Mouse (Mus musculus) adipocyte (in vitro differentiated cells): ENCODE measurements around the gene Pdik1l.

Source experiments
- DNase-seq: peaks from one replicate; pipeline ENCODE4 v3.0.0-alpha.2; 2016; ENCODE audit warnings: low spot score

The Pdik1l gene

DNA sequence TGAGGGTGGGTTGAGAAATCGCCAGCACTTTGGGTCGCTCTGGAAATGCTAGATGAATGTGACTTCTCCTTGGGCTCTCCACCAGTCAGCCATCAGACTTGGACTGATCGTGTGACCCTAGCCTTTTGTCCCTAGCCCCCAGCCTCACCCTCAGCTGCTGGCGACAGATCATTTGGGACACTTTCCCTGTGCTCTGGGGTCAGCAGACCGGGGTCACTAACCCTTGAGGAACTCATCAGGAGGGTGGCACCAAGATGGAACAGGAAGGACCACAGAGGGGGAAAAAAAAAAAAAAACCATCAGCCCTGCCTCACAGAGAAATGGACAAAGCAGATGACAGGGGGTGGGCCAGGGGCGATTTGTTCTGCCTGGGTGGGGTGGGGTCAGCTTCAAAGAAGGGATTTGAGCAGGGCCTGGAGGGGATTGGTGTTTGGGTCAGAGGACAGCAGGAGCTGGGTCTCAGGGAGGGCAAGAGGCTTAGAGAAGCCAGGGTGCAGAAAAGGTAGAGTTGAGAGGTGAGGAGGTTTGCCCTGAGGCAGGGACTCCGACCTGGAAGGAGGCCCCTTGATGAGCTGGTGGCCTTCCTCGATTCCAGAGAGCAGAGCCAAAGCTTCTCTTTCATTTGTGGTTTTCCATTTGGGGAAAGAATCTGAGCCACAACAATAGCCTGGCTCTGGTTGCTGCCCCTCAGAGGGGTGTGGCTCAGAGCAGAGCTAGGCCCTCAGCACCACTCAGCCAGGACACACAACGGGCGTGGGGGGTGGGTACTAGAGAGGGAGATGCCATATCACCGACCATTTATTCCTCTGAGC is 30.3 kb downstream of the Pdik1l start:
- DNase-seq, result no peak

DNA sequence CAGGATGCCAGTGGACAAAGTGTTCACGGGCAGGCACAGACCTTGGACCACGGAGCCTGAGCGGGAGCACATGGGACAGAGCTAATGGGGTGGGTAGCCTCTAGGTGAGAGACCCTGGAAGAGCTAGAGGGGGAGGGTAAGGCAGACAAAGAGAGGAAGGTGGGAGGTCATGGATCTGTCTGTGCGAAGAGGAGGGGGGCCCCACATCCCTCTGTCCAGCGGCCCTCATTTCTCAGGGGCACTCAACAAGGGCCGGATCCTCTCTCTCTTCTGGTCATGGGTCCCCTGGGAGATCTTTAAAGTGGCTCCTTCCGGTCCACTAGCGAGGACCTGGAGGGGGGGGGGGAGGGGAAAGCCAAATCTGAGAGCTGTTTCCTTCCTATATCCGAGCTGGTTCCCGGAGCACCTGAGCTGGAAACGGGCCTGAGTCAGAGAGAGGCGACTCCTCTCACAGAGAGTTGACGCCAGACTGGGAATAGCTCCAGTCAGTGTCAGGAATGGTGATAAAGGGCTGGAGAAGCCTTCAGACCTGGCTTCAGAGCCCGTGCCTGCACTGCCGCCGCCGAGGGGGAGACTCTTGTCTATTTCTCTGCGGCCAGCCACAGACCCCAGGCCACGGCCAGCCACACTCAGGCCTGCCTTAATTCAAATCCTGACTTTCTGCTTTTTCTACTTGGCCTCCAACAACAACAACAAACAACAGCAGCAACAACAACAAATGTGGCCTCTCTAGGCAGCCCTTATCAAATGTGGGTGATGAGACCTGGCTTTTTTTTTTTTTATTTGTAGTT is 31.1 kb downstream of the Pdik1l start:
- no peak for DNase-seq

DNA sequence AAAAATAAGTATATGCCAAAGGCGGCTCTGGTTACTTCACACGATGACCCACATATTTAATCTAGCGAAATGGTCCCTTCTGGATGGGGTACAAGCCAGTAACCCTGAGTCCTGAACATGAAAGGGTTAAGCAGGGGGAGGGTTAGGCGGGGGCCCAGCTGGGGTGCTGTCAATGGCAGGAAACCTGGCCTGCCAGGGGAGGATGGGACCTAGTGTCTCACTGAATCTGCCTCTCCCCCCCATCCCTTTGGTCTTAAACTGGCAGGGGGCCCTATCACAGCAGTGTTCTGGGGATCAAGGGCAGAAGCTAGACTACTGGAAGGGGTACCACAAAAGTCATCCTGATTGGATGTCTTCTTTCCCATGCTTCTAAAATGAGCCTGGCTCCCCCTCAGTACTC is 31.8 kb downstream of the Pdik1l start:
- no peak for DNase-seq

DNA sequence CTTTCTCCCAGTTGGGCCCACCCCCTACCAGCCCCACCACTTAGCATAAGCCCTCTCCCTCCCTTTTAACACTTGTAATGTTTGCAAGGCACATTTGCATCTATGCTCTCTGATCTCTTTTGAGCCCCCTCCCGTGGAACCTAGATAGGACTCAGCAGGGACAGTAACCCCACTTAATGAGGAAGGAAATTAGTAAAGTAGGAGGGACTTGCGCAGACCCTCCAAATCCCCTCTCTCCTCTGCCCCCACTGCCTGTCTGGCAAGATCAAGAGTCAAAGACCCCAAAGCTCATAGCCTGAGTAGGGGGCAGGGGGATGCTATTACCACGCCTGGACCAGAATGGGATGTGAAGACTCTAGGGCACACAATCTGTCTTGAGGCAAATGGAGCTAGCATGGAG is 32.9 kb downstream of the Pdik1l start:
- no peak for DNase-seq

DNA sequence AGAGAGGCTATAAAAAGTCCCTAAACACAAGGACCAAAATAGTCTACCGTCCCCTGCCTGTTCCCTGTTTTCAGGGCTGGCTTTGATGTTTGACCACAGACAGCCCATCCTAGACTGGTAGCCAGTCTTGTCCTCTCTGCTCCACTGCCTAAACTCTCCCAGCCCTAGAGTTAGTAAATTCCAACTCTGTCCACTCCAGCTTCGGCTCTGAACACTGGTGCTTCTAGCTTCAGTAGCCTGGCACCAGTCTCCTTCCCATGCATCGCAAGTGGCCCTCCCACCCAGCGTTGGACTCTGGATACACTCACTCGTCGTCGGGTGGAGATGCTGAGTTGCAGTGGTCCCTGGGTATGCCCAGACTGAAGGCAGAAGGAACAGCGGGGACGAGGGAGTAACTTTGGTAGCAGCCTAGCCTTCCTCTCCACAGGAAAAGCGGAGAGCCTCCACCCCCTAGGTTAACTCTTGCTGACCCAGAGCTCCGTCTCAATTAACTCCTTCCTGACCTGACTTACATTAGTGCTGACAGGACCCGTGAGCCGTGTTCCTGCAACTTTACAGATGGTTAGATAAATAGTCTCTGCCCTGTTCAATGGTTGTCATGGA is 33.9 kb downstream of the Pdik1l start, which contains the start of gene Grrp1:
Gene Grrp1, minus strand, starts transcription at position 385 of the 603 bp plus-strand sequence.
- no peak for DNase-seq

DNA sequence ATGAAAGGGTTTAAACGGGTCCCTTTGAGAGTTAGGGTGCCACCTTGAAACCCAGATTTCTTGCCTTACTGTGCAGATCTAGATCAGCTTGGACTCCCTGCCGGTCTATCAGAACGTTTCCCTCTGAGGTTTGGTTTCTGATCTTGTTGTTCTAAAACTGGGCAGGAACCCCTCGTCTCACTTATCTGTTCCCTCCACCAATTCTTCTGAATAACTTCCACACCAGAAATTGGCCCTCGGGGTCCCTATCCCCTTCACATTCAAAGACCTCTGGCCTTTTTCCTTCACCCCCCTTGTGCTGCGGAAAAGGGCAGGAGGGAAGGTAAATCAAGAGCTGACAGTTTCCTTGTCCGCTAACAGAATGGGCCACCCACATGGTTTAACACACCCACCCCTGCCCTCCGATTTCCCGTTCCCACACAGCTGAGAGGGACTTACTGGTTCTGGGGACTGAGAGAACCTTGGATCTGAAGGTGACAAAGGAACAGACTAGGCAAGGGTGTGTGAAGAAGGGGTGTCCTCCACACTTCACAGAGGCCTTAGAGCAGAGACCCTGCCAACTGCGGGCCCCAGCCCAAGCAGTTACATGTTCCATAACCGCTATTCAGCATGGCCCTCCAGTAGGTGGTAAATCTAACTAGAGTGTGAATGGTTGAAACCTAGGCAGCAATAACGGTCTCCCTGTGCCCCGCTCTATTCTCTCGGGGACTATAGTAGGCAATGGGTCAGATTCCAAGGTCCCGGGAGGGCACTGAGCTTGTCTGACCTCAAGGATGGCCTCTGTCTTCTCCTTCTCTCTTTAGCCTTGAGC is 34.6 kb downstream of the Pdik1l start:
- no peak for DNase-seq

DNA sequence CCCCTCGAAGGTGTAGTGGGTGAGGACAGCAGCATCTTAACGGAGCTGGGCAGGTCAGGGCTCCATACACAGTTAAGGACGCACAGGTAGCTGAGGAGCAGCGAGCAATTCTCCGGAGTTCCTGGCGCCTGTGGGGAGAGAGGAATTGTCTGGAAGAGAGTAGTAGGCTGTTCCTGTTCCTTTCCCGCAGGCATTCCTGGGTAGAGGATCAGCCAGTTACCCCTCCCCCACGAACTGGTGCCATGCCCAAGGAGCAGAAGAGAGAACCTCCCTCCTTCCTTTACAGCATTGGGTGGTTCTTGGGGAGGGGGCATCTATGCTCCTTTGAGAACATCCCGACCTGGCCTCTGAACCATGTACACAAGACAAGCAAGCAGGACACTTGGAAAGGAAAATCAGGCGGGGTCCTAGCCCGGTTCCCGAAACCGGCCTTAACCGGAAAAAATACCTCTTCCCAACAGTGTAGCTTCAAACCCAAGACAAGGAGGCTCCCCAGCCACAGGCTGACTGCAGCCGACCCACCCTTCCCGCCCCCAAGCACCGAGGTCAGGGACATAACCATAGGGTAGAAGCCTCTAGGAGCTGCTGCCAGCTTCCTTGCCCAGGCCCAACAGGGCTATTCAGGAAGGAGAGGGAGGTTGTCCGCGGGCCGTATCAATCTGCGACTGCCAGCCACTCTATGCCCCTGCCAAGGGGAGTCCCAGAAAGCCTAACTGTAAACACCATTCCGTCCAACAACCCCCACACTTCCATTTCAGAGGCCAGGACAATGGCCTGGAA is 35.4 kb downstream of the Pdik1l start:
- no peak for DNase-seq

DNA sequence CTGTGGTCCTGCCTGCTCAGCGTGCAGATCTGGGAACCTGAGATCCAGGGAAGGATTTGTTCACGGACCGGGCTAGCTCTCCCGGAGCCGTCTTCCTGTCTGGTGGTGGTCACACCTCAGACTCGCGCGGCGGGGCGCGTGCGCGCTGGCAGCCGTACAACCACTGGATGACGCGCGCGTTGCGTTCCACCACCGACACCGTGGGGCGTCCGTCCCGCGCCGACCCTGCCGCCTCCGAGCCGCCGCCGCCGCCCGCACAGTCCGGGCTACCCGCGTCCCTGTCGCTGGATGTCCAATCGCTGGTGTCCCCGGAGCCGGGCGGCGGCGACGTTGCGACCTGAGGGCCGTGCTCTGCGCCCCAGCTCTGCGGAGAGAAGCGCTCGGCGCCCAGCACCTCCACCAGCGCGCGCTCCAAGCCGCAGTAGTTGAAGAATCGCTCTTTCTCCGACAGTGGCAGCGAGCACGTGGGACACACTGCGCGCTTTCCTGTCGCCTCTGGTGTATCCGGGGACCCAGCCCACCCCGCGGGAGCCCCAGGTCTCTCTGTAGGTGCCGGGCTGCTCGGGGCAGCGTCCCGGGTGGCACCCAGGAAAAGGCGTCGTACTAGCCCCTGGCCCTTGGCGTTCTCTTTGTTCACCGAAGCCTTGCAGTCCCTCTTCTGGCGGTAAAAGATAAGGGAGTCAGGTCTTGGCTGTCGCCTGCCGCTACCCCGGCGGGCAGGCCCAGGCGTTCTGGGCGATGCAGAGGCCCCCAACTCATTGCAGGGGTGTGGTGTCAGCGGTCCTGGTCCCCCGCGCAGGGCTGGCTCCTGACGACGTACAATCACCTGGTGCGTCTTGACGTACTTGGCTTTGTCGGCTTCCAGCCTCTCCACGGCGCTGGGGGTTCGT is 36.2 kb downstream of the Pdik1l start:
- DNase-seq, result no peak

DNA sequence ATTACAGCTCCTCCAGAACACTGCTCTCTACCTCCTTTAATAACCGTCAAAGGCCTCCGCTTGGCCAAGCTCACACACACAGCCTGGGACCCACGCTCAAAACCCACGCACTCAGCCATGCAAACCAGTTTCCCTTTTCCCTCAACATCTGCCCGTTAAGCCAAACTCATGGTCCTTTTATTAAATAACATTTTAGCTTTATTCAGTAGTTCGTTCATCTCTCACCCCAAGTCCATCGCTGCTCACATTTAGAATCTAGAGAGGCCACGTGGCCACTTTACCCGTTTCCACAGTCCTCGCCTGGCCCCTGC is 36.8 kb downstream of the Pdik1l start:
- DNase-seq, result no peak

DNA sequence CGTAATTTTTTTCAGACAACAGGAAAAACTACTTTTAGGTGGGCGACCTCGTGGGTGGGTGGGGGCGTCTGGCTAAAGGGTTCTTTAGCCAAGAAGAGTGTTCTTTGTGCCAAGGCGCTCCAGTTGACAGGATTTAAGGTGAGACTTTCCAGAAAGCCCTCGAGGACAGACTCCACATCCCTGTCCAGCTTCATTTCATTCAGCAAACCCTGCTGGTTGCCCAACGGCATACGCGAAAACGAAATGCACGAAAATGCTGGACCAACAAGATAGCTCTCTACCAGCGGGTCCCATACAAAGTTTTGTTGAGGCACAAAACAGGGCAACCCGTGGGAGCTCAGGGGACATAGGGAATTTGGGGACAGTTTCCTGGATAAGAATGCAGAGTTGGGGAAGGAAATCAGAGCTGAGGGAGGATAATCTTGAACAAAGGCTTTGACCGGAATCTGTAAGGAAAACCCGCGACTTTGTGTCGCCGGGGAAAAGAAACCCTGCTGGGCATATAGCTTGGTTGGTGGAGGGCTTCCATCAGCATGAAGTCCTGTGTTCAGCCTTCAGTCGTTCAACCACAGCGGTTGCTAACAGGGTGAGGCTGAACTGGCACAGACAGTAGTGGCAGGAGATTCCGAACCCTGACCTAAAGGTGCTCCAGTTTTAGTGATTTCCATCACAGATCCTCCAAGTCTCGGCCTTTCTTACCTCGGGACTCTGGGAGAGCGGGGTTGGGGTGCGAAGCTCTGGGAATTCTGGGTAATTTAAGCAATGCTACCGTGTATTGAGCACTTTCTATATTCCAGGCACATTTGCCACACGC is 37.4 kb downstream of the Pdik1l start:
- DNase-seq, result no peak

DNA sequence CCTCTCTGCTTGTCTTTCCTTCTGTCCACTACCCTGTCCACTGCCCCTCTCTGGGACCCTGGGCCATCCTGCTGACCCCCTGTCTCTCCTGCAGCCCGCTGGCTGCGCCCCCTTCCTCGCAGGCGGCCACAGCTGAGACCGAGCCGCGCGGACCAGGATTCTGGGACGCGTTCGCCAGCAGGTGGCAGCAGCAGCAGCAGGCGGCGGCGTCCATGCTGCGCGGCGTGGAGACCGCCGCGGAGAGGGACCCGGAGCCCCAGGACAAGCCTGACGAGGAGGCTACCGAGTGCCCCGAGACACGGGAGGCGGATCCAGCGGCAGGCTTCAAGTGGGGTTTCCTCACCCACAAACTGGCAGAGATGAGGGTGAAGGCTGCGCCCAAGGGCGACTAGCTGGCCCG is 38.0 kb downstream of the Pdik1l start:
- no peak for DNase-seq

DNA sequence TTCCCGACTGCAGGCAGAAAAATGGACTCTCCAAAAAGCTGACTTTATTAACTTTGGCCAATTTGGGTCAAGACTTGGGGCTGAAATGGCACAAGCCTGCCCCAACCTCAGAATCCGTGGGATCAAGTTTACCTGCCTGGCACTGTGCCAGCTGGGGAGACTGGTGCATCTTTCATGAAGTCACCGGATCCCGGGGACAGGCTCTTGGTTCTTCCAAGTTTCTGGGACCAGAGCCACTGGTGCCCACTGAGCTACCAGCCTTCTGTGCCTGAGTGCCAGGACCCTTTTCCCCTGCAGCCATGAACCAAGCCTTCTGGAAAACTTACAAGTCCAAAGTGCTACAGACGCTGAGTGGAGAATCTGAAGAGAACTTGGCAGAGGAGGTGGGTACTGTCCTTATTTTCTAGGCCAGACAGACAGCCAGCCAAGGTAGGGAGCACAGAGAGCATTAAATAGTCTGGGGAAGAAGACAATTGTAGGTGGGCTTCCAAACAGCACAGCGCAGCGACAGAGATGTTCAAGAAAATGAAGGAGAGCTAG is 40.9 kb downstream of the Pdik1l start, which contains the start of gene Gm30191:
Gene Gm30191, plus strand, starts transcription at position 217 of the 540 bp plus-strand sequence.
- DNase-seq, result no peak

DNA sequence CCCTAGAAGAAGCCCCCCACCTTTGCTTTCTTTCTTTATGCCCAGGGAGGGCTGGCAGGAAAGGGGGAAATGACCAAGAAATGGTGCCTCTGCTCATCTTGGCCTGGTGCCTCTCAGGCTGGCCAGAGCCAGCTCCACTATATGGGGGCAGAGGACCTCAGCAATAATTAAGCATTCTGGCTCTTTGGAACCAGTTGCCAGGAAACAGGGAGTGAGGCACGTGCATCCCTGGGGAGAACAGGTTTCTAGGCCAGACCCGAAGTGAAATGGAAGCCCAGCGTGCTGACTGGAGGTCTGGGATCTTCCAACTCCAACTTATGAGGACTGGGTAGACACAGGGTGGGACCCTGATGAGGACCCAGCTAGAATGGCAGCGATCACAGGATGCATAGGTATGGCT is 41.4 kb downstream of the Pdik1l start:
- no peak for DNase-seq

DNA sequence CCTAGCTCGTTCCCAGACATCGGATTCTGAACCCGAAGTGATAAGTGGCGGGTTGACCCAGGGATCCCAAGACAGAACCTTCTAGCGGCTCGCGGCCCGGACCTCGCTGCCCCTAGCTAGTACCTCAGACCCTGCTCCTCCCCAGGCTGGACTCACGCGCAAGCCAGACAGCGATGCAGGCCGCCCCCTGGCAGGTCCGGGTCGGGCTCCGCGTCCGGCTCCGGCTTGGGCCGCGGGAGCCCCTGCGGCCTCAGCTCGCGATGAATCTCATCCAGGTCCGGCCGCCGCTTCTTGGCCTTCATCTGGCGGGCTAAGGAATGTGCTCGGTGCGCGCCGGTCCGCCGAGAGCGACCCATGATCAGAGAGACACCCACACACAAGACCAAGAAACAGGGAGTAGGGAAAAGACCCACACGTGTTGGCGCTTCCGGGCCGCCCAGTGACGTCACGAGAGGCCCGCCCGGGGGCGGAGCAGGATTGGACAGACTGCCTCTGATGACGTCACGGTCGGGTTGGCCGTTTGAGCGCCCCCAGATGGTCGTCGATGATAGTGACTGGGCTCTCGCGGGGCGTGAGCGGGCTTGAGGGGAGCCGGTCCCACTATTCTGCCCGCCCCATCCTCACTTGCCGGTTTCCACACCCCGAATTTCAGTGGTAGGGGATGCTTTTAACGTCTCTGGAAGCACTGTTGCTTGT is 42.4 kb downstream of the Pdik1l start, which contains the start of gene Zfp593:
Gene Zfp593, minus strand, starts transcription at position 445 of the 696 bp plus-strand sequence.
- DNase-seq, result peak; percentile 89

DNA sequence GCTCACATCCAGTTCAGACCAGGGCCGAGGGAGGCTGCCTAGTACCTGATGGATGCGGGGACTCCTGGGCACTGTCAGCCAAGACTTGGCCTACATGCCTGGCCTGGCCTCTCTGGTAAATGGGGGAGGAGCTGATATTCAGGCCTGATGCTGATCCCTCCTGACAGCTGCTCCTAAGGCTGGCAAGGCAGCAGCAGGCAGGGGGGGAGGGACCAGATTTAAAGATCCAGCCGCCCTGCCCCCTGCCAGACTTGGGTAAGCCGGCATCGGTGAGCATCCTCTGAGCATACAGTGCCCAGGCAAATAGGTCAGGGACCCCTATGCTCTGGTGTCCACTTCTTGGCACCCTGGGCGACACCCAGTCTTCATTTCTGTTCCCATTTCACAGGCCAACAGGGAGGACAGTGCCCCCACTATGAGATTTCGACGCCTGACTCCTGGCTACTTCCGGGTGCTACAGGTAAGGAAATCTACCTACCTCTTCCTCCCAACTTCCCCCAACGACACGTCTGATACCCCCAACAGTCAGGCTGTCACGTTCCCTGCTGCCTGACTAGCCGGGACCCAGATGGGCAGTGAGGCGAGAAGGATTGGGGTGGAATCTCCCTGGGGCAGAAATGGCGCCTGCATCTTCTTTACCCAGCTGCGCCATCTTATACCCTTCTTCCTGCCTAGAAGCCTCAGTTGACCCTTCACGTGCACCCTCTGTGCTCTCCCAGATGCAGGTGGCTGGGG is 44.0 kb downstream of the Pdik1l start, which contains the start of gene E130218I03Rik:
Gene E130218I03Rik, plus strand, starts transcription at position 147 of the 735 bp plus-strand sequence.
- no peak for DNase-seq

DNA sequence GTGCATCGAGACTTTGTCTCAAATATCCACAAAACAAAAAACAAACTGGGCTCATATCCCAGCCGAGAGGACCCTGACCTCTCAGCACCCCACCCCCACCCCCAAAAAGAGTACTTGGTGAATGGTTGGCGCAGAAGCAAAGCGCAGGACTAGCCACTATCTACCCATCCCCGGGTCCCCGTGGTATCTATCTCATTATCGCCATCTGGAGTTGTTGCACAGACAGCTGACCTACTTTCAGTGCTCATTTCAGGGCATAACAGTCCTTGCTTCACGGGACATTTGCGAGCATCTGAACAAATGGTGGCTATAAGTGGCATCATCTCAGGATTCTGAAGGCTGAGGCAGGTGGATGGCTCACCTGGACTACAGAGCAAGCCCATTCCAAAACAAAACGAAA is 49.0 kb downstream of the Pdik1l start:
- no peak for DNase-seq

DNA sequence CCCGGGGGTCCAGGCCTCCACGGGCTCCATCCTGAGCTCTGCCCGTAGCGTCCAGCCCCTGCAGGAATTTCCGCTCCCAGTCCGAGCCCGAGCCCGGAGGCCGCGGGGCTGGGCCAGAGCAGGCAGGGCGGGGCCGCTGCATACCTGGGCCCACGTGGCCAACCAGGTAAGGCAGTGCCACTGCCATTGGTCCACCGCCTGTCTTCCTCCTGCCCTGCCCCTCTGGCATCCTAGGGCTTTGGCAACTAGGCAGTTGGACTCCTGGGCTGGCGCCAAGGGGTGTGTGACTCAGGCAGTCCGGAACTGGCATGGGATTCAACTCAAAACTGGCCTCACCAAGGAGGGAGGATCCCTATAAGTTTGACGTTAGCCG is 49.4 kb downstream of the Pdik1l start, which contains the start of gene Cnksr1:
Gene Cnksr1, minus strand, starts transcription at position 121 of the 373 bp plus-strand sequence.
- peak; percentile 83 for DNase-seq
